Mouse (Mus musculus) liver, adult 2 months (tissue): Measurements from ENCODE around the gene Ttpal.

Source experiments
- CTCF ChIP-seq: fragments of 200-500 bp; IDR thresholded peaks from 2 replicates; pipeline ENCODE4 v1.5.1; 2011; ENCODE audit warnings: low read depth, low read length, control low read depth
- POLR2A ChIP-seq: fragments of 200-500 bp; IDR thresholded peaks from 2 replicates; pipeline ENCODE4 v1.6.1; 2011; ENCODE audit warnings: low read length, control low read depth; ENCODE audit not compliant: insufficient read depth; ENCODE audit errors: extremely low read depth

DNA sequence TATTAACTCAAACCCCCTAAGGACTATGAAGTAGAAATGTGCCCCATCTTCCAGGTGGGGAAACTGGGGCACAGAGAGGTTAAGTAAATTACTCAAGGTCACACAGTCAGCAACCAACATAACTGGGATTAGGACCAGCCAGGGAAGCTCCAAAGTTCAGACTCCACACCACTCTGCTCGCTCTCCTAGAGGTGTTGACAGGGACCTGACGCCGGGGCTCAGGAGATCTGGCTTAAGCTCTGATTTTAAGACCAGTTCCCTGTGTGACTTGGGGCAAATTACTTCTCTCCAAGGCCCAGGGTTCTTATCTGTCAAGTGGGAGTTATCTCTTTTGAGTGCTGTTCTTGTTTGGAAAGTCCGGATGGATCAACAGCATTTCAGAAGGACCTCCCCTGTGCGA lies 42.9 kb upstream of the Ttpal start:
- TF ChIP-seq POLR2A (no peak), CTCF (no peak)
